ENCODE assay signal across 8 mouse cellular contexts in genomic region chr5:134946063-134946856, GRCm38 (mm10). TPM values are rescaled to one million over a fixed set of nuclear protein-coding genes. Genes with fewer than 3 reads are reported as not detected.
DNase-seq lines count a peak whose midpoint lies in the region; ATAC-seq and TF ChIP-seq lines count a peak whose summit lies in the region.
"Had no signal": no experiment of that assay in that cellular context is flagged by ENCODE, and none has a peak within 500 bp of the region (broad histone marks: within the 10 kb centered on the region; RNA-seq: fewer than 3 reads in every experiment).

No protein-coding gene starts in this region.

- H3K27ac ChIP-seq in kidney, embryonic 15.5 days: peak overlapping the region; percentile 86
- H3K27ac ChIP-seq in intestine, postnatal 0 days (ENCODE audit: low read depth, low read length): peak overlapping the region; percentile 83
- H3K27ac ChIP-seq: liver, embryonic 15.5 days had no signal

- H3K9me3 ChIP-seq in kidney, embryonic 15.5 days (replicated peaks): no peaks in the 10 kb centered on the region
- no peaks in the 10 kb centered on the region for H3K9me3 ChIP-seq in intestine, postnatal 0 days (ENCODE audit: control insufficient read depth)
- H3K9me3 ChIP-seq: liver, embryonic 15.5 days had no signal

- no peaks in the 10 kb centered on the region for H3K36me3 ChIP-seq in kidney, embryonic 15.5 days
- H3K36me3 ChIP-seq in intestine, postnatal 0 days (ENCODE audit: control insufficient read depth, insufficient read depth): no peaks in the 10 kb centered on the region
- H3K36me3 ChIP-seq: liver, embryonic 15.5 days had no signal

- H3K27me3 ChIP-seq in kidney, embryonic 15.5 days: peaks cover 28% of the 10 kb centered on the region
- H3K27me3 ChIP-seq in intestine, postnatal 0 days (replicated peaks; ENCODE audit: control insufficient read depth, insufficient read depth, low read length): no peaks in the 10 kb centered on the region

- DNase-seq in kidney, postnatal 36 days: no peak
- peak; percentile 36 for DNase-seq in urinary bladder, adult 2 months (ENCODE audit: low spot score)
- no peak for DNase-seq in urinary bladder, postnatal 36 days (ENCODE audit: low spot score in 2 of 2)
- no peak for DNase-seq in cerebellum, adult 18-20 months
- no peak for DNase-seq in layer of hippocampus, postnatal 14 days (ENCODE audit: low spot score in 2 of 2)

- H3K4me3 ChIP-seq in kidney, embryonic 15.5 days (replicated peaks): peak overlapping the region; percentile 46
- H3K4me3 ChIP-seq in intestine, postnatal 0 days (ENCODE audit: low read depth, low read length): peak overlapping the region; percentile 54
- H3K4me3 ChIP-seq: liver, embryonic 15.5 days had no signal

- peak overlapping the region; percentile 49 for H3K4me2 ChIP-seq in kidney, embryonic 15.5 days
- peak overlapping the region; percentile 62 for H3K4me2 ChIP-seq in intestine, postnatal 0 days (replicated peaks; ENCODE audit: low read depth)
- H3K4me2 ChIP-seq: liver, embryonic 15.5 days had no signal

- H3K4me1 ChIP-seq in kidney, embryonic 15.5 days: peaks cover 35% of the 10 kb centered on the region
- peaks cover 12% of the 10 kb centered on the region; the same call in 1 of the 2 replicates for H3K4me1 ChIP-seq in intestine, postnatal 0 days (replicated peaks; ENCODE audit: control insufficient read depth, insufficient read depth, low read length)

- peak overlapping the region; percentile 21 for H3K9ac ChIP-seq in kidney, embryonic 15.5 days
- peak overlapping the region; percentile 64 for H3K9ac ChIP-seq in intestine, postnatal 0 days (ENCODE audit: low read depth, low read length)
- H3K9ac ChIP-seq: liver, embryonic 15.5 days had no signal

- ATAC-seq in kidney, embryonic 15.5 days (replicated peaks; ENCODE audit: low FRiP score): 0 out of 2 replicates have a peak, but pooled peaks have one; percentile 12
- ATAC-seq in intestine, postnatal 0 days: peak; percentile 19

- TF ChIP-seq CTCF in intestine, postnatal 0 days (IDR thresholded peaks at IDR 0.05; ENCODE audit: low read depth): no peak

- WGBS in kidney, embryonic 15.5 days: 22% methylated on average over 43 of the region's 43 CpGs
- 15% methylated on average over 43 of the region's 43 CpGs for WGBS in intestine, postnatal 0 days

RNA-seq across cellular contexts. Expression of gene Cldn4, which starts 0.5 kb away (rescaled TPM):
- 39.3 and 45.6 TPM in 2 replicates for polyA plus RNA-seq in kidney, embryonic 15.5 days (2015; fragmentation: Nextera tagmentation; extraction: Ambion mirVana)
- 295 and 393 TPM in 2 replicates for polyA plus RNA-seq in urinary bladder, adult 2 months (2012; rRNA removed)
- polyA plus RNA-seq in intestine, postnatal 0 days (2015; fragmentation: Nextera tagmentation; extraction: Ambion mirVana): 62.1 and 76.6 TPM in 2 replicates
- total RNA-seq in layer of hippocampus, postnatal 14 days (2021): not detected

RNA-seq across cellular contexts. Expression of gene Mettl27, which starts 14.1 kb away (rescaled TPM):
- polyA plus RNA-seq in kidney, embryonic 15.5 days (2015; fragmentation: Nextera tagmentation; extraction: Ambion mirVana): 23.3 and 26.1 TPM in 2 replicates
- 84.7 and 103 TPM in 2 replicates for polyA plus RNA-seq in urinary bladder, adult 2 months (2012; rRNA removed)
- polyA plus RNA-seq in intestine, postnatal 0 days (2015; fragmentation: Nextera tagmentation; extraction: Ambion mirVana): 30.3 and 31.4 TPM in 2 replicates
- total RNA-seq in layer of hippocampus, postnatal 14 days (2021): 10 to 100 TPM; 14.6 to 16.5 TPM

RNA-seq across cellular contexts. Expression of gene Cldn13, which starts 30.9 kb away (rescaled TPM):
- polyA plus RNA-seq in kidney, embryonic 15.5 days (2015; fragmentation: Nextera tagmentation; extraction: Ambion mirVana): 2.0 and 5.1 TPM in 2 replicates
- polyA plus RNA-seq in urinary bladder, adult 2 months (2012; rRNA removed): not detected in 2 replicates
- not detected in 2 replicates for polyA plus RNA-seq in intestine, postnatal 0 days (2015; fragmentation: Nextera tagmentation; extraction: Ambion mirVana)
- total RNA-seq in layer of hippocampus, postnatal 14 days (2021): not detected

RNA-seq across cellular contexts. Expression of gene Tmem270, which starts 39.7 kb away (rescaled TPM):
- not detected in 2 replicates for polyA plus RNA-seq in kidney, embryonic 15.5 days (2015; fragmentation: Nextera tagmentation; extraction: Ambion mirVana)
- not detected in 2 replicates for polyA plus RNA-seq in urinary bladder, adult 2 months (2012; rRNA removed)
- polyA plus RNA-seq in intestine, postnatal 0 days (2015; fragmentation: Nextera tagmentation; extraction: Ambion mirVana): not detected in 2 replicates
- total RNA-seq in layer of hippocampus, postnatal 14 days (2021): not detected
- polyA plus RNA-seq: liver, embryonic 15.5 days had no signal

RNA-seq across cellular contexts. Expression of gene Cldn3, which starts 39.8 kb away (rescaled TPM):
- 52.9 and 56.3 TPM in 2 replicates for polyA plus RNA-seq in kidney, embryonic 15.5 days (2015; fragmentation: Nextera tagmentation; extraction: Ambion mirVana)
- 0.15 and 0.17 TPM in 2 replicates for polyA plus RNA-seq in urinary bladder, adult 2 months (2012; rRNA removed)
- polyA plus RNA-seq in intestine, postnatal 0 days (2015; fragmentation: Nextera tagmentation; extraction: Ambion mirVana): 96.0 and 116 TPM in 2 replicates
- 1 to 10 TPM; 2.0 to 2.7 TPM for total RNA-seq in layer of hippocampus, postnatal 14 days (2021)
